Mouse (Mus musculus): ENCODE data around the gene Hoxb9. TPM values are rescaled to one million over a fixed set of nuclear protein-coding genes. Genes with fewer than 3 reads are reported as not detected.

Hoxb9 gene
- polyA plus RNA-seq, 1 experiment from 2014 or later = 22.3 TPM

- H3K4me2 ChIP-seq = peak overlapping the region; percentile 90
- ATAC-seq (replicated peaks; ENCODE audit: low FRiP score) = no peak
- 31% methylated on average over 8 of the region's 8 CpGs for WGBS
- H3K4me1 ChIP-seq = peaks cover 62% of the 10 kb centered on the region
- H3K27ac ChIP-seq = peak overlapping the region; percentile 100
- H3K36me3 ChIP-seq = no peaks in the 10 kb centered on the region
- peak overlapping the region; percentile 80 for H3K4me3 ChIP-seq (replicated peaks)
- H3K27me3 ChIP-seq = peaks cover 7% of the 10 kb centered on the region; the same call in 1 of the 2 replicates
- H3K9ac ChIP-seq = peak overlapping the region; percentile 96
- no peaks in the 10 kb centered on the region for H3K9me3 ChIP-seq (replicated peaks)
Measured at GRCm38 (mm10) chr11:96280399-96281378, 9.4 kb downstream of the Hoxb9 start.

- WGBS = 7% methylated on average over 18 of the region's 18 CpGs
- Histone ChIP-seq H3K27me3 (peaks cover 7% of the 10 kb centered on the region; the same call in 1 of the 2 replicates), H3K9me3 (replicated peaks) (no peaks in the 10 kb centered on the region), H3K27ac (peak overlapping the region; percentile 100), H3K36me3 (no peaks in the 10 kb centered on the region), H3K4me3 (replicated peaks) (peak overlapping the region; percentile 80), H3K9ac (peak overlapping the region; percentile 96), H3K4me1 (peaks cover 55% of the 10 kb centered on the region), H3K4me2 (peak overlapping the region; percentile 90)
- ATAC-seq (replicated peaks; ENCODE audit: low FRiP score) = no peak
Measured at GRCm38 (mm10) chr11:96281396-96281795, 10.1 kb downstream of the Hoxb9 start.

GRCm38 (mm10) chr11:96281855-96282570 lies 10.8 kb downstream of the Hoxb9 start, which contains the start of gene Hoxb8:
TSS of gene Hoxb8 (plus strand) at chr11:96281905.
- peak within 1 kb of the TSS; percentile 80 for H3K4me3 ChIP-seq (replicated peaks)
- H3K27me3 ChIP-seq = peaks cover 3% of the 10 kb centered on the region; the same call in 1 of the 2 replicates
- WGBS = under 1% methylated on average over 27 of the region's 27 CpGs
- H3K27ac ChIP-seq = peak within 1 kb of the TSS; percentile 100
- no peaks in the 10 kb centered on the region for H3K36me3 ChIP-seq
- peak within 1 kb of the TSS; percentile 96 for H3K9ac ChIP-seq
- H3K4me2 ChIP-seq = peak within 1 kb of the TSS; percentile 90
- H3K4me1 ChIP-seq = peaks cover 49% of the 10 kb centered on the region
- ATAC-seq (replicated peaks; ENCODE audit: low FRiP score) = no peak
- no peaks in the 10 kb centered on the region for H3K9me3 ChIP-seq (replicated peaks)

GRCm38 (mm10) chr11:96282795-96283430 lies 11.7 kb downstream of the Hoxb9 start:
- no peak for ATAC-seq (replicated peaks; ENCODE audit: low FRiP score)

GRCm38 (mm10) chr11:96284041-96284749 lies 12.9 kb downstream of the Hoxb9 start:
- WGBS = under 1% methylated on average over 47 of the region's 49 CpGs
- Histone ChIP-seq H3K4me1 (peaks cover 48% of the 10 kb centered on the region), H3K27ac (peak overlapping the region; percentile 100), H3K9ac (peak overlapping the region; percentile 96), H3K4me2 (peak overlapping the region; percentile 90), H3K9me3 (replicated peaks) (no peaks in the 10 kb centered on the region), H3K36me3 (no peaks in the 10 kb centered on the region), H3K4me3 (replicated peaks) (peak overlapping the region; percentile 80), H3K27me3 (0 out of 2 replicates have a peak, but pooled peaks cover 3% of the 10 kb centered on the region)
- ATAC-seq (replicated peaks; ENCODE audit: low FRiP score) = no peak

More at GRCm38 (mm10) chr11:96282795-96283430, 11.7 kb downstream of the Hoxb9 start:
- Histone ChIP-seq H3K4me3 (replicated peaks) (peak overlapping the region; percentile 80), H3K4me1 (peaks cover 47% of the 10 kb centered on the region), H3K4me2 (peak overlapping the region; percentile 90), H3K36me3 (no peaks in the 10 kb centered on the region), H3K27me3 (peaks cover 3% of the 10 kb centered on the region; the same call in 1 of the 2 replicates), H3K9me3 (replicated peaks) (no peaks in the 10 kb centered on the region), H3K9ac (peak overlapping the region; percentile 96), H3K27ac (peak overlapping the region; percentile 100)
- under 1% methylated on average over 49 of the region's 49 CpGs for WGBS

- peak overlapping the region; percentile 80 for H3K4me3 ChIP-seq (replicated peaks)
- H3K9me3 ChIP-seq (replicated peaks) = no peaks in the 10 kb centered on the region
- peak overlapping the region; percentile 90 for H3K4me2 ChIP-seq
- ATAC-seq (replicated peaks; ENCODE audit: low FRiP score) = peak; percentile 91
- H3K27ac ChIP-seq = peak overlapping the region; percentile 100
- 0 out of 2 replicates have a peak, but pooled peaks cover 3% of the 10 kb centered on the region for H3K27me3 ChIP-seq
- peaks cover 46% of the 10 kb centered on the region for H3K4me1 ChIP-seq
- WGBS = under 1% methylated on average over 37 of the region's 37 CpGs
- H3K9ac ChIP-seq = peak overlapping the region; percentile 96
- no peaks in the 10 kb centered on the region for H3K36me3 ChIP-seq
Measured at GRCm38 (mm10) chr11:96284774-96285734, 13.8 kb downstream of the Hoxb9 start.

- ATAC-seq (replicated peaks; ENCODE audit: low FRiP score) = 0 out of 2 replicates have a peak, but pooled peaks have one; percentile 23
- no peaks in the 10 kb centered on the region for H3K27me3 ChIP-seq
- H3K36me3 ChIP-seq = no peaks in the 10 kb centered on the region
- WGBS = under 1% methylated on average over 43 of the region's 43 CpGs
- peak within 1 kb of the TSS; percentile 96 for H3K9ac ChIP-seq
- H3K4me3 ChIP-seq (replicated peaks) = peak within 1 kb of the TSS; percentile 80
- peak within 1 kb of the TSS; percentile 100 for H3K27ac ChIP-seq
- peaks cover 48% of the 10 kb centered on the region for H3K4me1 ChIP-seq
- peak within 1 kb of the TSS; percentile 90 for H3K4me2 ChIP-seq
- H3K9me3 ChIP-seq (replicated peaks) = no peaks in the 10 kb centered on the region
Measured at GRCm38 (mm10) chr11:96285771-96286738, 14.8 kb downstream of the Hoxb9 start, which contains the start of gene Hoxb7. TSS of gene Hoxb7 (plus strand) at chr11:96286623.

- Histone ChIP-seq H3K4me1 (peaks cover 47% of the 10 kb centered on the region), H3K9me3 (replicated peaks) (no peaks in the 10 kb centered on the region), H3K4me2 (peak overlapping the region; percentile 90), H3K36me3 (no peaks in the 10 kb centered on the region), H3K27ac (peak overlapping the region; percentile 100), H3K9ac (peak overlapping the region; percentile 96), H3K4me3 (replicated peaks) (peak overlapping the region; percentile 80), H3K27me3 (no peaks in the 10 kb centered on the region)
- no peak; the same call in 1 of the 2 replicates for ATAC-seq (replicated peaks; ENCODE audit: low FRiP score)
- WGBS = under 1% methylated on average over 55 of the region's 55 CpGs
Measured at GRCm38 (mm10) chr11:96286739-96287385, 15.6 kb downstream of the Hoxb9 start.

GRCm38 (mm10) chr11:96287411-96287810 lies 16.2 kb downstream of the Hoxb9 start:
- 3% methylated on average over 9 of the region's 9 CpGs for WGBS
- Histone ChIP-seq H3K4me1 (peaks cover 44% of the 10 kb centered on the region), H3K27me3 (no peaks in the 10 kb centered on the region), H3K9ac (peak overlapping the region; percentile 96), H3K27ac (peak overlapping the region; percentile 100), H3K9me3 (replicated peaks) (no peaks in the 10 kb centered on the region), H3K36me3 (no peaks in the 10 kb centered on the region), H3K4me3 (replicated peaks) (peak overlapping the region; percentile 80), H3K4me2 (peak overlapping the region; percentile 90)
- ATAC-seq (replicated peaks; ENCODE audit: low FRiP score) = no peak

Measured in kidney, embryonic 15.5 days (tissue).